Mouse (Mus musculus) frontal cortex, postnatal 10 days (tissue): ENCODE data around the gene Kctd10.

ENCODE experiments used
- DNase-seq, 2 experiments: peaks; one replicate each; pipeline ENCODE4 v3.0.0; 2022; ENCODE audit warnings: low spot score in 2 of 2, mixed read lengths in 1 of 2

Kctd10 gene

GRCm38 (mm10) chr5:114347005-114347404, 33.3 kb downstream of the Kctd10 start:
- DNase-seq = no peak

DNA sequence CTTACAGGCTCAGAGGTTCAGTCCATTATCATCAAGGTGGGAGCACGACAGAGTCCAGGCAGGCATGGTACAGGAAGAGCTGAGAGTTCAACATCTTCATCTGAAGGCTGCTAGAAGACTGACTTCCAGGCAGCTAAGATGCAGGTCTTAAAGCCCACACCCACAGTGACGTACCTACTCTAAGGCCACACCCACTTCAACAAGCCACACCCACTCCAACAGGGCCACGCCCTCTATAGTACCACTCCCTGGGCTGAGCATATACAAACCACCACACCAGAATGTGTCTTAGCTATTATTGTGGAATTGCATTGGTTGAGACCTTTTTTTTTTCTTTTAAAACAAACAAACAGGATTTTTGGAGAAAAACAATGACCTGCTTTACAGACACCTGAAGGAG, 34.8 kb downstream of the Kctd10 start:
- no peak for DNase-seq

- DNase-seq = no peak
Measured at GRCm38 (mm10) chr5:114343612-114344011, 36.7 kb downstream of the Kctd10 start.

DNA sequence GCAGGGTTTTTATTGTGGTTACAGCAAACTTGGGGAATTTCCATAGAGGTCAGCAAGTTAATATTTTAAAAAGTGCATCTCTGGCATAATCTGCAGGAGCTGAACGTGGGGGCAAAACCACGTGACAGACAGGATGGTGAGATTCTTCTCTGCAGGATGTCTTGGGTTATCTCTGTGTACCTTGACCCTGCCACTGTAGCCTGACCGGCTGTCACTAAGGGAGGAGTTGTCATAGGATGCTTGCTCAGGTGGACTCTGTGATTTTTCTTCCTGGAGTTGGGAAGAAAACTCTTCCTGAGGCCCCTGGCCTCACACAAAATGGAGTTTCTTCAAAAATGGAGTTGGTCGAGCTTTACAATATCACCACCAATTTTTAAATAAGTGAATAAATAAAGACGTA, 37.3 kb downstream of the Kctd10 start:
- DNase-seq = no peak

- peak in 1 of 2 experiments; percentile 34 for DNase-seq
Measured at GRCm38 (mm10) chr5:114323791-114324507, 56.4 kb downstream of the Kctd10 start.

DNA sequence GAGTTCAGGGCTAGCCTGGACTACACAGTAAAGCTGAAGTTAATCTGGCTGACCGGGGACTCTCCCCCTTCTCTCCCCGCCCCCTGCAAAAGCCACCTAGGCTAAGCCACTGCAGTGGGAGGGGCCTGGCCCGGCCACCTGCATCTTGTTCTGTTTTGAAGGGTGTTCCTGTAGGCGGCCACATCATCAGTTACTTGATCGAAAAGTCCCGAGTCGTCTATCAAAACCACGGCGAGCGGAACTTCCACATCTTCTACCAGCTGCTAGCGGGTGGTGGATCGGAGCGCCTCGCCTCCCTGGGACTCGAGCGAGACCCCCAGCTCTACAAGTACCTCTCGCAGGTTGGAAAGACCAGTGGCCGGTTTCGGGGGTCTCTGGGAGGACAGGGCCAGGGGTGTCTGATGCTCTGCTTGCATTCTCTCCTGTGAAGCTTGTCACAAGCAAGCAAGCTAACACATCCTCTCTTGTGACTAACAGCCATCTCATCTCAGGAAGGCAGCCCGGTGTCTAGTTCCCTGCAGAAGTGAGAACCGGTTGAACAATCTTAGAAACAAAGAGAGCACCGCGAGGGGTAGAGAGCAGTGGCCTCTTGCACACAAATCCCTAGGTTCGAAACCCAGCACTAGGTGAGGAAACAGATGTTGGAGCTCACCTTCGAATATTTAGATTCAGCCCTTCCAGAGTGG, 57.1 kb downstream of the Kctd10 start:
- DNase-seq = no peak
